Mouse (Mus musculus): Measurements from ENCODE around the gene Akna. TPM values are rescaled to one million over a fixed set of nuclear protein-coding genes. Genes with fewer than 3 reads are reported as not detected.
A peak's percentile ranks its signal among the peaks of the same experiment; 100 is the strongest.

Akna gene
- polyA plus RNA-seq, 1 experiment from 2014 or later: 5.3 TPM

- no peaks in the 10 kb centered on the region for H3K4me1 ChIP-seq (ENCODE audit: control insufficient read depth, insufficient read depth, low read length)
- H3K9ac ChIP-seq (ENCODE audit: low read depth, low read length): no peak overlapping the region
- ATAC-seq: no peak
- H3K27ac ChIP-seq (ENCODE audit: low read length): no peak overlapping the region
- WGBS: 94% methylated on average over 4 of the region's 4 CpGs
- no peak overlapping the region for H3K4me2 ChIP-seq (ENCODE audit: low read length)
- H3K4me3 ChIP-seq (ENCODE audit: low read depth, low read length): no peak overlapping the region
- no peaks in the 10 kb centered on the region; the same call in 1 of the 2 replicates for H3K36me3 ChIP-seq (ENCODE audit: control insufficient read depth, insufficient read depth, low read length)
- H3K9me3 ChIP-seq (replicated peaks; ENCODE audit: control insufficient read depth, low read length, poor library complexity, severe bottlenecking): no peaks in the 10 kb centered on the region
- H3K27me3 ChIP-seq (ENCODE audit: control insufficient read depth, insufficient read depth, low read depth, low read length): no peaks in the 10 kb centered on the region
These were observed 20.3 kb downstream of the Akna start for GRCm38 (mm10) chr4:63382676-63383369.

DNA sequence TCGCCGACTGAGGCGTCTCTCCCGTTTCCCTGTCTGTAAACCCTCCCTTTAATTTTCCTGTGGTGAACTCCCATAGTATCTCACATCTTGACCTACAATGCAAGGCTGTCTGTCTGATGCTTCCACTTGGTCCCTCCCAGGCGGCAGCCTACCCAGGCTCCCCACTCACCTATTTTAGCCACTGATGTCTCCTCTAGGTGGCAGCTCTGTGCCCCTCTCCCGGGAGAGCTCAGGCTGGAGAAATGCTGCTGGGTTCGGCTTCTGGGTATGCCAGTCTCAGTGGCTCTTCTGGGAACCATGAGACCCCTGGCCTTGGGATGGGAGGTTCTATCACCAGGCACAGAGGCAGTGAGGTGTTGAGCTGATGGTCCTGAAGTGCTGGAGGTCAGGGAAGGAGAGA lies 25.7 kb downstream of the Akna start:
- no peak for ATAC-seq
- no peaks in the 10 kb centered on the region; the same call in 1 of the 2 replicates for H3K36me3 ChIP-seq (ENCODE audit: control insufficient read depth, insufficient read depth, low read length)

GRCm38 (mm10) chr4:63375367-63375766 lies 27.8 kb downstream of the Akna start:
- H3K4me1 ChIP-seq (ENCODE audit: control insufficient read depth, insufficient read depth, low read length): no peaks in the 10 kb centered on the region; the same call in 1 of the 2 replicates
- H3K36me3 ChIP-seq (ENCODE audit: control insufficient read depth, insufficient read depth, low read length): no peaks in the 10 kb centered on the region; the same call in 1 of the 2 replicates
- ATAC-seq: peak; percentile 27
- H3K9ac ChIP-seq (ENCODE audit: low read depth, low read length): no peak overlapping the region
- H3K9me3 ChIP-seq (replicated peaks; ENCODE audit: control insufficient read depth, low read length, poor library complexity, severe bottlenecking): no peaks in the 10 kb centered on the region
- no peak overlapping the region for H3K4me3 ChIP-seq (ENCODE audit: low read depth, low read length)
- WGBS: 59% methylated on average over 1 of the region's 1 CpGs
- H3K4me2 ChIP-seq (ENCODE audit: low read length): no peak overlapping the region
- H3K27ac ChIP-seq (ENCODE audit: low read length): no peak overlapping the region
- no peaks in the 10 kb centered on the region for H3K27me3 ChIP-seq (ENCODE audit: control insufficient read depth, insufficient read depth, low read depth, low read length)

More for the DNA sequence above, 25.7 kb downstream of the Akna start:
- Histone ChIP-seq H3K27me3 (ENCODE audit: control insufficient read depth, insufficient read depth, low read depth, low read length) (no peaks in the 10 kb centered on the region), H3K9me3 (replicated peaks; ENCODE audit: control insufficient read depth, low read length, poor library complexity, severe bottlenecking) (no peaks in the 10 kb centered on the region), H3K4me3 (ENCODE audit: low read depth, low read length) (no peak overlapping the region), H3K4me2 (ENCODE audit: low read length) (no peak overlapping the region), H3K27ac (ENCODE audit: low read length) (no peak overlapping the region), H3K4me1 (ENCODE audit: control insufficient read depth, insufficient read depth, low read length) (no peaks in the 10 kb centered on the region; the same call in 1 of the 2 replicates), H3K9ac (ENCODE audit: low read depth, low read length) (no peak overlapping the region)
- 70% methylated on average over 7 of the region's 7 CpGs for WGBS

DNA sequence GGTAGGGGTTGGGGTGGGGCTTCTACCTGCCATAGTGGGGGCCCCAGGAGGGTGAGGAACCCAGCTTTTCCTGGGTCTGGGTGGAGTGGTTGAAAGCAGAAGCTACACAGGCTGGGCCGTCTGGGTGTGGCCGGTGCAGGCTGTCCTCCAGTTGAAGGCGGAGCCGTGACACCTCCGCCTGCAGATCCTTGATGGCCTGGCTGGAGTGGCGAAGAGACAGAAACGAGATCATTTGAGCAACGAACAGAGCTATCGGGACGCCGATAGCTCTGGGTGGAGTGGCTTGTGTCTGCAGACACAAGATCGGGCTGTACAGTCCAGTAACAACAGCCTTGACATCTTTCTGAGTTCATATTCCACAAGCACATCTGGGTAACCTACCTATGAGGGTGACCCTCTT lies 28.8 kb downstream of the Akna start:
- H3K4me2 ChIP-seq (ENCODE audit: low read length): no peak overlapping the region
- H3K4me3 ChIP-seq (ENCODE audit: low read depth, low read length): no peak overlapping the region
- no peaks in the 10 kb centered on the region for H3K9me3 ChIP-seq (replicated peaks; ENCODE audit: control insufficient read depth, low read length, poor library complexity, severe bottlenecking)
- H3K36me3 ChIP-seq (ENCODE audit: control insufficient read depth, insufficient read depth, low read length): 0 out of 2 replicates have a peak, but pooled peaks cover 2% of the 10 kb centered on the region
- 88% methylated on average over 12 of the region's 12 CpGs for WGBS
- no peak for ATAC-seq
- no peaks in the 10 kb centered on the region for H3K27me3 ChIP-seq (ENCODE audit: control insufficient read depth, insufficient read depth, low read depth, low read length)
- no peak overlapping the region for H3K9ac ChIP-seq (ENCODE audit: low read depth, low read length)
- no peak overlapping the region for H3K27ac ChIP-seq (ENCODE audit: low read length)
- no peaks in the 10 kb centered on the region; the same call in 1 of the 2 replicates for H3K4me1 ChIP-seq (ENCODE audit: control insufficient read depth, insufficient read depth, low read length)

GRCm38 (mm10) chr4:63373404-63373803 lies 29.8 kb downstream of the Akna start:
- Histone ChIP-seq H3K27me3 (ENCODE audit: control insufficient read depth, insufficient read depth, low read depth, low read length) (no peaks in the 10 kb centered on the region), H3K9ac (ENCODE audit: low read depth, low read length) (no peak overlapping the region), H3K4me1 (ENCODE audit: control insufficient read depth, insufficient read depth, low read length) (no peaks in the 10 kb centered on the region; the same call in 1 of the 2 replicates), H3K27ac (ENCODE audit: low read length) (no peak overlapping the region), H3K36me3 (ENCODE audit: control insufficient read depth, insufficient read depth, low read length) (0 out of 2 replicates have a peak, but pooled peaks cover 2% of the 10 kb centered on the region), H3K4me3 (ENCODE audit: low read depth, low read length) (no peak overlapping the region), H3K9me3 (replicated peaks; ENCODE audit: control insufficient read depth, low read length, poor library complexity, severe bottlenecking) (no peaks in the 10 kb centered on the region), H3K4me2 (ENCODE audit: low read length) (no peak overlapping the region)
- 92% methylated on average over 8 of the region's 8 CpGs for WGBS
- ATAC-seq: no peak

DNA sequence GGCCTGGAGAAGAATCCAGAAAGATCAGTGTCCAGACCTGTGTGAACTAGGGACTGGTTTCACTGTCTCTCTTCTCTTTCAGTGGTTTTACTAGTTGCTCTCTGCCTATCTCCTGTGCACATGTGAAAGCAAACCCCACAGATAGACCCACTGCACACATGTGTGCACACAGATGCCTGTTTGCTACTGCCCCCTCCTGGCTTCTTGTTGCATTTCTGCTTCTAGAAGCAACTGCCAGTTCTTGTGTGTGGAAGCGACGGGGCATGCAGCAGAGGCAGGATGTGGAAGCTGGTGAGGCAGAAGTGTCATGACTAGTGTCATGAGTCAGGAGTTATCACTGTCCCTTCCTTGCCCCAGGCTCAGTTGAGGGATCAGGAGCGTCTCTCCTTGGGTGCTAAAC lies 31.3 kb downstream of the Akna start:
- Histone ChIP-seq H3K36me3 (ENCODE audit: control insufficient read depth, insufficient read depth, low read length) (0 out of 2 replicates have a peak, but pooled peaks cover 2% of the 10 kb centered on the region), H3K9ac (ENCODE audit: low read depth, low read length) (no peak overlapping the region), H3K27ac (ENCODE audit: low read length) (no peak overlapping the region), H3K4me3 (ENCODE audit: low read depth, low read length) (no peak overlapping the region), H3K4me2 (ENCODE audit: low read length) (no peak overlapping the region), H3K27me3 (ENCODE audit: control insufficient read depth, insufficient read depth, low read depth, low read length) (no peaks in the 10 kb centered on the region), H3K4me1 (ENCODE audit: control insufficient read depth, insufficient read depth, low read length) (no peaks in the 10 kb centered on the region; the same call in 1 of the 2 replicates), H3K9me3 (replicated peaks; ENCODE audit: control insufficient read depth, low read length, poor library complexity, severe bottlenecking) (no peaks in the 10 kb centered on the region)
- WGBS: 57% methylated on average over 3 of the region's 3 CpGs
- ATAC-seq: no peak

DNA sequence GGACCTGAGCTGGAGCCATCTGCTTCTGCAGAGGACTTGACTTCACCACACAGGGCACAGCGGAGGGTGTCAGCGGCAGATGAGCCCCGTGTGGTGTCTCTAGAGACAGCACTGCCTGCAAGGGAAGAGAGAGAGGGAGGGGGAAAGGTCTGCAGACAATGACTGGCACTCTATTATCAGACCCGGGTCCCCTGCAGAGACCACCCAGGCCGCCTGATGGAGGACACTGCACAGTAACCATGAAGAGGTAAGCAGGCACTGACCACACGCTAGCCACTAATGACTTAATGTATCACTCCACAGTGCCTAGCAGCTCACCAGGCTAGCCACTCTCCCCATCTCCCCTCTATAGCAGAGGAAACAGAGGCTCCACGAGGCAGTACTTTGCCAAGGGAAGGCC lies 32.3 kb downstream of the Akna start:
- H3K36me3 ChIP-seq (ENCODE audit: control insufficient read depth, insufficient read depth, low read length): 0 out of 2 replicates have a peak, but pooled peaks cover 2% of the 10 kb centered on the region
- no peak overlapping the region for H3K4me2 ChIP-seq (ENCODE audit: low read length)
- H3K27ac ChIP-seq (ENCODE audit: low read length): no peak overlapping the region
- H3K4me3 ChIP-seq (ENCODE audit: low read depth, low read length): no peak overlapping the region
- no peak for ATAC-seq
- no peaks in the 10 kb centered on the region for H3K9me3 ChIP-seq (replicated peaks; ENCODE audit: control insufficient read depth, low read length, poor library complexity, severe bottlenecking)
- H3K9ac ChIP-seq (ENCODE audit: low read depth, low read length): 0 out of 2 replicates have a peak overlapping the region, but pooled peaks have one; percentile 25
- H3K27me3 ChIP-seq (ENCODE audit: control insufficient read depth, insufficient read depth, low read depth, low read length): no peaks in the 10 kb centered on the region
- H3K4me1 ChIP-seq (ENCODE audit: control insufficient read depth, insufficient read depth, low read length): no peaks in the 10 kb centered on the region
- 35% methylated on average over 7 of the region's 7 CpGs for WGBS

DNA sequence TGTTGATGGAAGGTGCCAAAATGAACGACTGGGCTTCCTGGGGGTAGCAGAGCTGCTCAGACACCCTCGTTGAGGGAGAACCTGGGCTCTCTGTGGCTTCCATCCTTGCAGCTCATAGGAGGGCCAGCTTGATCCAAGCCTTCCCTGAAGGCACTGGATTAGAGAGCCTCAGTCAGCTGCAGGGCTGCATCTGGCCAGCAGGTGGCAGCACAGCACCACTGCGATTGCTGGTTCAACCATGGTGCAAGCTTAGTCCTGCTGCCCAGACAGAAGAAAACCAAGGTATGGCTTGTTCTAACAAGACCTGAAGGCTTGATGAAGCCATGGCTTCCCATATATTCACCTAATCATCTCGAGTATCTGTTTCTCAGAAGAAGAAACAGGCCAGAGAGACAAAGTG lies 34.6 kb downstream of the Akna start:
- no peaks in the 10 kb centered on the region for H3K4me1 ChIP-seq (ENCODE audit: control insufficient read depth, insufficient read depth, low read length)
- WGBS: 14% methylated on average over 4 of the region's 4 CpGs

GRCm38 (mm10) chr4:63362150-63362549 lies 41.0 kb downstream of the Akna start, which contains the start of gene Orm2:
TSS of gene Orm2 (plus strand) at chr4:63362449.
- no peaks in the 10 kb centered on the region for H3K9me3 ChIP-seq (replicated peaks; ENCODE audit: control insufficient read depth, low read length, poor library complexity, severe bottlenecking)
- no peak for ATAC-seq
- no peak within 1 kb of the TSS for H3K9ac ChIP-seq (ENCODE audit: low read depth, low read length)
- no peak within 1 kb of the TSS for H3K4me3 ChIP-seq (ENCODE audit: low read depth, low read length)
- 91% methylated on average over 5 of the region's 5 CpGs for WGBS
- H3K4me2 ChIP-seq (ENCODE audit: low read length): no peak within 1 kb of the TSS
- H3K4me1 ChIP-seq (ENCODE audit: control insufficient read depth, insufficient read depth, low read length): no peaks in the 10 kb centered on the region
- no peak within 1 kb of the TSS for H3K27ac ChIP-seq (ENCODE audit: low read length)
- H3K36me3 ChIP-seq (ENCODE audit: control insufficient read depth, insufficient read depth, low read length): no peaks in the 10 kb centered on the region
- no peaks in the 10 kb centered on the region for H3K27me3 ChIP-seq (ENCODE audit: control insufficient read depth, insufficient read depth, low read depth, low read length)

More for the DNA sequence above, 34.6 kb downstream of the Akna start:
- H3K27me3 ChIP-seq (ENCODE audit: control insufficient read depth, insufficient read depth, low read depth, low read length): no peaks in the 10 kb centered on the region
- H3K36me3 ChIP-seq (ENCODE audit: control insufficient read depth, insufficient read depth, low read length): 0 out of 2 replicates have a peak, but pooled peaks cover 2% of the 10 kb centered on the region
- no peak overlapping the region for H3K4me2 ChIP-seq (ENCODE audit: low read length)
- H3K9me3 ChIP-seq (replicated peaks; ENCODE audit: control insufficient read depth, low read length, poor library complexity, severe bottlenecking): no peaks in the 10 kb centered on the region
- ATAC-seq: peak; percentile 43; the same call in 1 of the 2 replicates
- H3K27ac ChIP-seq (ENCODE audit: low read length): no peak overlapping the region
- H3K4me3 ChIP-seq (ENCODE audit: low read depth, low read length): no peak overlapping the region
- H3K9ac ChIP-seq (ENCODE audit: low read depth, low read length): no peak overlapping the region

Data from midbrain, embryonic 16.5 days (tissue).